Mouse (Mus musculus) hindbrain, embryonic 13.5 days (tissue): ENCODE results near the gene Olfr109. TPM values are rescaled to one million over a fixed set of nuclear protein-coding genes. Genes with fewer than 3 reads are reported as not detected.

ENCODE experiments used
- ATAC-seq: fragments of 200-750 bp; cut with Nextera tagmentation; 2 replicates; pipeline ENCODE4 v1.8.0; 2017; ENCODE audit warnings: moderate TSS enrichment; ENCODE audit not compliant: low FRiP score
- H3K27ac ChIP-seq: fragments of 300-500 bp; sonication (generic); 2 replicates; pipeline ENCODE4 v1.5.1; 2015; ENCODE audit warnings: inconsistent platforms, mild to moderate bottlenecking, moderate library complexity
- H3K27me3 ChIP-seq: fragments of 300-500 bp; sonication (generic); 2 replicates; pipeline ENCODE4 v1.6.1; 2015; ENCODE audit warnings: mild to moderate bottlenecking, inconsistent platforms
- H3K36me3 ChIP-seq: fragments of 300-500 bp; sonication (generic); 2 replicates; pipeline ENCODE4 v1.6.1; 2015; ENCODE audit warnings: mild to moderate bottlenecking, inconsistent platforms
- H3K4me1 ChIP-seq: fragments of 300-500 bp; sonication (generic); replicated peaks from 2 replicates; pipeline ENCODE4 v1.6.1; 2015; ENCODE audit warnings: inconsistent platforms
- H3K4me2 ChIP-seq: fragments of 300-500 bp; sonication (generic); 2 replicates; pipeline ENCODE4 v1.6.1; 2015; ENCODE audit warnings: inconsistent platforms, mild to moderate bottlenecking, moderate library complexity
- H3K4me3 ChIP-seq: fragments of 300-500 bp; sonication (generic); 2 replicates; pipeline ENCODE4 v1.5.1; 2015; ENCODE audit warnings: mild to moderate bottlenecking, inconsistent platforms
- H3K9ac ChIP-seq: fragments of 300-500 bp; sonication (generic); 2 replicates; pipeline ENCODE4 v1.6.1; 2015; ENCODE audit warnings: mild to moderate bottlenecking, inconsistent platforms
- H3K9me3 ChIP-seq: fragments of 300-500 bp; sonication (generic); 2 replicates; pipeline ENCODE4 v1.6.1; 2016; ENCODE audit warnings: inconsistent platforms
- WGBS: fragments of 180-500 bp; shearing (Covaris S2); methylation state at CpG from one replicate; pipeline ENCODE4 v1.1.7; 2015; 5-methylcytosine and 5-hydroxymethylcytosine counted together
- polyA plus RNA-seq: library from polyadenylated mRNA; unstranded; fragments of >200 nt; fragmentation: Nextera tagmentation; extraction: Ambion mirVana; gene quantifications from 2 replicates; pipeline ENCODE4 v1.2.1, GENCODE M21; 2015

Olfr109 gene
- polyA plus RNA-seq: not detected in 2 replicates

DNA sequence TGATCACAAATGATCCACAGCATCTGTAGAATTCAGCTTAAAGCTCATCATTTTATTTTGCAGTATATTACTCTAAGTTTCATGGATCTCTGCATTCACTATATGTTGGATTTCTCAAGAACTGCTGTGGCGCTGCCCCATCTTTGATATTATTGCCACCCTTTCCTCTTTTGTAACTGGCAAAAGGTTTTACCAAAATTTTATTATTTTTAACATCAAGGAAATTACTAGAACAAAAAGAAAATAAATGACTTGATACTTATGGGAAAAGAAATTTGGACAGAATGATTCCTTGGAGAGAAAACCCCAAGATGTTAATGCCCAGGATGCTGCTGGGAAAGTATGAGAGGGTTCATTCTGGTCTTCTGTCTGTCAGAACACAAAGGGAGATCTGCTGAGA lies at the start of gene Olfr109:
TSS of gene Olfr109 (plus strand) at position 301 of the 400 bp plus-strand sequence.
- H3K4me1 ChIP-seq: no peaks in the 10 kb centered on the region
- no peak within 1 kb of the TSS for H3K4me3 ChIP-seq
- no peak for ATAC-seq
- H3K4me2 ChIP-seq: no peak within 1 kb of the TSS
- no peaks in the 10 kb centered on the region for H3K9me3 ChIP-seq
- H3K27me3 ChIP-seq: no peaks in the 10 kb centered on the region
- H3K27ac ChIP-seq: no peak within 1 kb of the TSS
- 96% methylated on average over 1 of the region's 1 CpGs for WGBS
- no peaks in the 10 kb centered on the region for H3K36me3 ChIP-seq
- H3K9ac ChIP-seq: no peak within 1 kb of the TSS

DNA sequence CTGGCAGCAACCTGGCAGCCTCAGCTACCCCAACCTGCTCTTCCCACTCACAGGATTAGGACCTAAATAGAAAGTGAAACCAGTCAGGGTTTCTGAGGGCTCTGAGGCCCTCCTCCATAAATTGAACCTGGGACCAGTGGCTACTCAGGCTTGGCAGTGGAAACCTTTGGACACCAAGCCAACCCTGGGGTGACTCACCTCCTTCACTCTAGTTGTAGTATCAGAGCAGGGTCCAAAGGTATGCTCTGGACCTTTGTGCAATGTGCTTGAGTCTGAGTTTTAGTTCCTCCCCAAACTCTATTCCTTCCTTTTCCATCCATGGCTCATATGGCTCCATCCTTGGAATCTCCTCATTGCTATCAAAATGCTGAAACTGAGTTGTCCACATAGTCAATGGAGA lies 45.3 kb upstream of the Olfr109 start:
- no peaks in the 10 kb centered on the region for H3K36me3 ChIP-seq
- ATAC-seq: no peak
- no peak overlapping the region for H3K4me2 ChIP-seq
- H3K9me3 ChIP-seq: no peaks in the 10 kb centered on the region
- no peak overlapping the region for H3K4me3 ChIP-seq
- H3K4me1 ChIP-seq: no peaks in the 10 kb centered on the region
- no peak overlapping the region for H3K9ac ChIP-seq
- no peak overlapping the region for H3K27ac ChIP-seq
- no peaks in the 10 kb centered on the region for H3K27me3 ChIP-seq

DNA sequence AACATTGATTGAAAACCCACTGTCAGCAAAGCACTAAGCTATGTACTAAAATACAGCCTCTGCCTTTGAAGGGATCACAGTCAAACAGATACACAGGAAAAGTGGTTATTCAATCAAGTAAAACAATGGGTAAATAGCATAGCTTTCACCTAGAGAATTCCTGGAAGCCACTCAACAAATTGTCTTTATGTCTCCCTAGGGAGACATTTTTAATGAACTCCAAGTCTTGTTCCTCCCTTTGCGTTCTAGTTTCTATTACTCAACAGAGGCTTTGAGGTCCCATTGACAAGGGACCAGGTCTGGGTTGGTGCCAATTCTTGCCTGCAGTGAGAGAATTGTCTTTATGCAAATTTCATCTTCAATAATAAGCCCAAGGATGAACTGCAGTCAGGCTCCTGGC lies 13.5 kb upstream of the Olfr109 start, which contains the start of gene Olfr108:
TSS of gene Olfr108 (plus strand) at position 301 of the 400 bp plus-strand sequence.
- Histone ChIP-seq H3K4me2 (no peak within 1 kb of the TSS), H3K4me3 (no peak within 1 kb of the TSS), H3K36me3 (no peaks in the 10 kb centered on the region), H3K9me3 (no peaks in the 10 kb centered on the region), H3K4me1 (no peaks in the 10 kb centered on the region), H3K27me3 (no peaks in the 10 kb centered on the region), H3K27ac (no peak within 1 kb of the TSS), H3K9ac (no peak within 1 kb of the TSS)
- 71% methylated on average over 1 of the region's 1 CpGs for WGBS
- no peak for ATAC-seq

DNA sequence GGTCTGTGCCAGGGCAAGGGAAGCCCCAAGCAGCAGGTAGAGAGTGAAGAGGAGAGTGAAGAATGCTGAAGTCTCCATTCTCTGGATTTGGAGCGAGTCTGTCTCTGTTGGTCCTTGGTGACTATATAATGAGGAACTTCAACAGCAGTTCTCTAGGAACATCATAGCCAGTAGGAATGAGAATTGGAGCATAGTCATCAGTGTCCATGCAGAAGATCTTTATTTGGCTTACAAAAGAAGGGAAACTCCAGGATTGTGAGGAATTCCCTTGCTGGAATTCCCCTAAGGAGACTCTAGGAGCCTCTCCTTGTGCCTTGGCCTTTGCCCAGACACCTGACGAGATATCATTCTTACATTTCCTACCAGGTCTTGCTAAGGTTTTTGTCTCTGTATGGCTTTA lies 24.7 kb downstream of the Olfr109 start, which contains the start of gene H2-M2:
TSS of gene H2-M2 (minus strand) at position 101 of the 400 bp plus-strand sequence.
- Histone ChIP-seq H3K4me3 (no peak within 1 kb of the TSS), H3K4me1 (no peaks in the 10 kb centered on the region), H3K36me3 (no peaks in the 10 kb centered on the region), H3K9me3 (no peaks in the 10 kb centered on the region), H3K27ac (no peak within 1 kb of the TSS), H3K27me3 (no peaks in the 10 kb centered on the region), H3K9ac (no peak within 1 kb of the TSS), H3K4me2 (no peak within 1 kb of the TSS)
- ATAC-seq: no peak
- 86% methylated on average over 2 of the region's 2 CpGs for WGBS

DNA sequence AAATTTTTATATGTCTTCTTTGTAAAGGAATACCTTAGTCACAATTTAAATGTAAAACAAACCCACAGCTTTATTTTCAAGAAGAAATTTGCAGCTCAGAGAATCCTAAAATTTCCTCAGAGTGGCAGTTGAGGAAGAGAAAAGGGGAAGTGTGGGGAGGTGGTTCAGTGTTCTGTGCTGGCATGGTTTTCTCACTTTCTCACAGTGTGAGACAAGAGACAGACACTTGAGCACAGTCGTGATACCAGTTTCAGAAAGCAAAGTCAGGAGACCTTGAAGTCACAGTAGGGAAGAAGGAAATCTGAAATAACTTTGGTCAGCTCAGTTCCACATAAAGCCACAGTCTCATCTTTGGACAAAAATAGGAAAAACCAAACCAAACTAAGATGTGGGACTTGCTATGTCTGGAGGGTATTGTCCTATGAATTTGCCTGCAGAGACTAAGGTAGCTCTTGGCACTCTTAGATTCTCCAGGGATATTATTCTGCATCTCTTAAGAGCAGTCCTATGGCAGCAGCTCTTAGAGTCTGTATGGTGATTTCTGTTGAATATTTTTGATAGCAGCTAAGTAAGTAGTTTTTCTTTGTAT lies 33.3 kb downstream of the Olfr109 start, which contains the start of gene Olfr110:
TSS of gene Olfr110 (plus strand) at position 539 of the 589 bp plus-strand sequence.
- no peak for ATAC-seq
- Histone ChIP-seq H3K9me3 (no peaks in the 10 kb centered on the region), H3K4me3 (no peak within 1 kb of the TSS), H3K4me1 (no peaks in the 10 kb centered on the region), H3K4me2 (no peak within 1 kb of the TSS), H3K9ac (no peak within 1 kb of the TSS), H3K27ac (no peak within 1 kb of the TSS), H3K36me3 (no peaks in the 10 kb centered on the region), H3K27me3 (no peaks in the 10 kb centered on the region)
- WGBS: 56% methylated on average over 1 of the region's 1 CpGs

DNA sequence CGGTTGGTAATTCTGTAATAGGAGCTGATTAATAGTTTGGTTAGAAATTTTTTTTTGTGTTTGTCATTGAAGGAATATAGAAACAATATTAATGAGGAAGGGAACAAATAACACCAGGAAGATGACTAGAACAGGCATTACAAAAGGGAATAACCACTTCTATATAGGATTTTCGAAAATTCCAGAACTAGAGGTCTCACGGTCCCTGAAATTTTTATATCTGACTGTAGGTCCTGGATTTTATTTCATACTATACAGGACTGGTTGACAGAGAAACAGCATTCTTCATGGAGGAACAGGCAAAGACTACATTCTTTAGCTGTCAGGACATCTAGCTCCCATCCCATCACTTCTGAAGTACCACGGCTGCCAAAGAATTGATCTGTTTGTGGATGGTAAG lies 49.0 kb downstream of the Olfr109 start, which contains the start of gene Olfr111:
TSS of gene Olfr111 (plus strand) at position 301 of the 400 bp plus-strand sequence.
- no peaks in the 10 kb centered on the region for H3K36me3 ChIP-seq
- ATAC-seq: no peak
- WGBS: 88% methylated on average over 4 of the region's 4 CpGs
- no peak within 1 kb of the TSS for H3K27ac ChIP-seq
- no peak within 1 kb of the TSS for H3K9ac ChIP-seq
- H3K27me3 ChIP-seq: no peaks in the 10 kb centered on the region
- H3K4me2 ChIP-seq: no peak within 1 kb of the TSS
- no peaks in the 10 kb centered on the region for H3K4me1 ChIP-seq
- no peak within 1 kb of the TSS for H3K4me3 ChIP-seq
- H3K9me3 ChIP-seq: no peaks in the 10 kb centered on the region

Other genes starting within 250 kb of the Olfr109 start
- not detected in 2 replicates for gene Olfr95, start 245.8 kb upstream of the Olfr109 start, polyA plus RNA-seq
- not detected in 2 replicates for gene Olfr96, start 238.8 kb upstream of the Olfr109 start, polyA plus RNA-seq
- not detected in 2 replicates for gene Olfr97, start 221.6 kb upstream of the Olfr109 start, polyA plus RNA-seq
- gene Olfr98, start 195.2 kb upstream of the Olfr109 start, polyA plus RNA-seq: not detected in 2 replicates
- gene H2-M3, start 188.7 kb upstream of the Olfr109 start, polyA plus RNA-seq: 1.1 TPM in 2 replicates
- 0.14 TPM in 1 of 2 replicates, not detected in the other for gene Olfr99, start 175.5 kb upstream of the Olfr109 start, polyA plus RNA-seq
- not detected in 2 replicates for gene Olfr101, start 154.6 kb upstream of the Olfr109 start, polyA plus RNA-seq
- not detected in 2 replicates for gene Olfr102, start 141.9 kb upstream of the Olfr109 start, polyA plus RNA-seq
- gene Olfr103, start 119.2 kb upstream of the Olfr109 start, polyA plus RNA-seq: not detected in 2 replicates
- not detected in 2 replicates for gene Olfr104-ps, start 99.3 kb upstream of the Olfr109 start, polyA plus RNA-seq
- not detected in 2 replicates for gene Olfr105-ps, start 79.9 kb upstream of the Olfr109 start, polyA plus RNA-seq
- gene Olfr106-ps, start 68.5 kb upstream of the Olfr109 start, polyA plus RNA-seq: not detected in 2 replicates
- gene Olfr107, start 59.7 kb upstream of the Olfr109 start, polyA plus RNA-seq: not detected in 2 replicates
- not detected in 2 replicates for gene Olfr108, start 13.4 kb upstream of the Olfr109 start, polyA plus RNA-seq
- not detected in 2 replicates for gene H2-M2, start 24.6 kb downstream of the Olfr109 start, polyA plus RNA-seq
- not detected in 2 replicates for gene Olfr110, start 33.6 kb downstream of the Olfr109 start, polyA plus RNA-seq
- gene Olfr111, start 49.1 kb downstream of the Olfr109 start, polyA plus RNA-seq: not detected in 2 replicates
- gene Olfr112, start 110.5 kb downstream of the Olfr109 start, polyA plus RNA-seq: not detected in 2 replicates
- gene Olfr113, start 118.7 kb downstream of the Olfr109 start, polyA plus RNA-seq: not detected in 2 replicates
- not detected in 2 replicates for gene Olfr114, start 133.8 kb downstream of the Olfr109 start, polyA plus RNA-seq
- not detected in 2 replicates for gene Olfr115, start 168.2 kb downstream of the Olfr109 start, polyA plus RNA-seq
- not detected in 2 replicates for gene Olfr116, start 168.3 kb downstream of the Olfr109 start, polyA plus RNA-seq
- gene Olfr117, start 204.9 kb downstream of the Olfr109 start, polyA plus RNA-seq: not detected in 2 replicates
- not detected in 2 replicates for gene Olfr118, start 208.1 kb downstream of the Olfr109 start, polyA plus RNA-seq
- gene Olfr119, start 237.6 kb downstream of the Olfr109 start, polyA plus RNA-seq: not detected in 2 replicates